Mouse (Mus musculus): ENCODE measurements around the gene Lrrc46.

DNA sequence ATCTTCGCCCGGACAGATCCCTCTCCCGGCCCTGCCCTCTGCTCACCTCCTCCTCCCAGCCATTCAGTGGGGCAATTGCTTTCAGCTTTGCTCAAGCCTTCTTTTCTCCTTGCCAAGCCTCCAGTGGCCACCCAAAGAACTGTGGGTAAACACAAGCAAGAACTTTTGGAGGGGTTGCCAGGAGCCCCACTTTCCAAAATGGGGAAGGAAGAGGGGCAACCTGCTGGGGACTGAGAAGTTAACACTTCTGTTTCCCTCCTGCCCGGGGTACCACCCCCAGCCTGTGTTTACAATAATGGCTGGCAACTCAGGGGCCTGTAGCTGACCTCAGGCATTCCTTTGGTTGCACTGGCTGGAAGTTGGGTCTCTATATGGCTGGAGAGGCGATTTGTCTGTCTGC is 38.0 kb downstream of the Lrrc46 start:
- TF ChIP-seq CTCF (IDR thresholded peaks at IDR 0.05; ENCODE audit: control insufficient read depth, insufficient read depth, insufficient replicate concordance, low read depth, low read length) = no peak
- TF ChIP-seq POLR2A (IDR thresholded peaks at IDR 0.05; ENCODE audit: control insufficient read depth, low read depth, low read length) = no peak

All from testis, adult 2 months (tissue).